Mouse (Mus musculus) kidney, embryonic 16.5 days (tissue): ENCODE results near the gene Sh3kbp1. TPM values are rescaled to one million over a fixed set of nuclear protein-coding genes. Genes with fewer than 3 reads are reported as not detected.
A peak's percentile ranks its signal among the peaks of the same experiment; 100 is the strongest.
"Not testable (repeated sequence)": the region's sequence is repeated elsewhere in the genome, so short reads cannot be mapped to it uniquely, and the experiment has no call there.

Experiments
- ATAC-seq: fragments of 200-750 bp; cut with Nextera tagmentation; 2 replicates; pipeline ENCODE4 v1.8.0; 2017; ENCODE audit warnings: moderate TSS enrichment; ENCODE audit not compliant: low FRiP score, low TSS enrichment
- H3K27ac ChIP-seq: fragments of 300-500 bp; sonication (generic); 2 replicates; pipeline ENCODE4 v1.5.1; 2014; ENCODE audit warnings: low read length
- H3K27me3 ChIP-seq: fragments of 300-500 bp; sonication (generic); 2 replicates; pipeline ENCODE4 v1.6.1; 2014; ENCODE audit warnings: low read length, control low read depth, mixed read lengths; ENCODE audit not compliant: insufficient read depth
- H3K36me3 ChIP-seq: fragments of 300-500 bp; sonication (generic); 2 replicates; pipeline ENCODE4 v1.6.1; 2014; ENCODE audit warnings: low read length, control low read depth, mixed read lengths; ENCODE audit not compliant: insufficient read depth
- H3K4me1 ChIP-seq: fragments of 300-500 bp; sonication (generic); 2 replicates; pipeline ENCODE4 v1.6.1; 2014; ENCODE audit warnings: low read length, control low read depth, mixed read lengths; ENCODE audit not compliant: insufficient read depth
- H3K4me2 ChIP-seq: fragments of 300-500 bp; sonication (generic); replicated peaks from 2 replicates; pipeline ENCODE4 v1.6.1; 2014; ENCODE audit warnings: low read depth, low read length
- H3K4me3 ChIP-seq: fragments of 300-500 bp; sonication (generic); 2 replicates; pipeline ENCODE4 v1.5.1; 2014; ENCODE audit warnings: mild to moderate bottlenecking, low read length
- H3K9ac ChIP-seq: fragments of 300-500 bp; sonication (generic); replicated peaks from 2 replicates; pipeline ENCODE4 v1.6.1; 2014; ENCODE audit warnings: low read length
- H3K9me3 ChIP-seq: fragments of 300-500 bp; sonication (generic); 2 replicates; pipeline ENCODE4 v1.6.1; 2016; ENCODE audit warnings: low read length, control low read depth
- WGBS: fragments of 180-500 bp; shearing (Covaris S2); extraction: QIAGEN DNeasy Blood & Tissue Kit; methylation state at CpG from one replicate; pipeline ENCODE4 v1.1.7; 2014; 5-methylcytosine and 5-hydroxymethylcytosine counted together
- polyA plus RNA-seq: library from polyadenylated mRNA; unstranded; fragments of >200 nt; fragmentation: Nextera tagmentation; extraction: Ambion mirVana; gene quantifications from 2 replicates; pipeline ENCODE4 v1.2.1, GENCODE M21; 2015

Sh3kbp1 gene
- polyA plus RNA-seq: 39.0 and 41.4 TPM in 2 replicates

DNA sequence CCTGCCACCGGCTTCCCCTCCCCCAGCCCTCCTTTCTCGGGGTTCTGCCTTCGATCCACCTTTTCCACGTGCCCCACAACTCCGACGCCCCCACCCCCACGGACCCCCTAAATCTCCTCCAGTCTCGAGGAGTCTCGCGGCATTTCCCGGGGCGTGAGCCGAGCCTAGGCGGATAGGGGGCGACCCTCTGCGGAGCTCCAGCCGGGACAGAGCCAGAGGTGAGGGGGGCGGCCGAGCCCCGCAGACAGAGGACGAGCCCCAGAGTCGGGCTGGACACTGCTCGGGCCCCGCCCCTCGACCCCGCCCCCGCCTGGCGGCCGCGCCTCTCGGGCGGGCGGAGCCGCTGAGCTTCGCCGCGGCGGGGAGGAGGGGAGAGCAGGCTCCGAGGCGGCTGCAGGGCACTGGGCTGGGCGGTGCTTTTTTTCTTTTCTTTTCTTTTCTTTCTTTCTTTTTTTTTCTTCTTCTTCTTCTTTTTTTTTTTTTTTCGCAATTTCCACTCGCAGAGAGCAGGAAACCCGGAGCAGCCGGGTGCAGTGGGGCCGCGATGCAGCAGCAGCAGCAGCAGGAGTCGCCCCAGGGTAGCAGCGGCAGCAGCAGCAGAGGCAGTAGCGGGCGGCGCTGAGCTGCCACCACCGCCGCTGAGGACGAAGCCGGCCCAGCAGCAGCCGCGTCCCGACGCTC lies at the start of gene Sh3kbp1:
Gene Sh3kbp1 (plus strand): TSS at position 366 of the 681 bp plus-strand sequence.
- peaks cover 11% of the 10 kb centered on the region; the same call in 1 of the 2 replicates for H3K27me3 ChIP-seq
- H3K4me1 ChIP-seq: peaks cover 8% of the 10 kb centered on the region; the same call in 1 of the 2 replicates
- peak within 1 kb of the TSS; percentile 68 for H3K27ac ChIP-seq
- no peaks in the 10 kb centered on the region for H3K9me3 ChIP-seq
- 24% methylated on average over 44 of the region's 60 CpGs for WGBS
- ATAC-seq: peak; percentile 92
- H3K9ac ChIP-seq: peak within 1 kb of the TSS; percentile 73
- peak within 1 kb of the TSS; percentile 70 for H3K4me2 ChIP-seq
- no peaks in the 10 kb centered on the region for H3K36me3 ChIP-seq
- H3K4me3 ChIP-seq: peak within 1 kb of the TSS; percentile 60

- not testable (repeated sequence) for H3K9me3 ChIP-seq, H3K9ac ChIP-seq, H3K4me1 ChIP-seq, H3K4me2 ChIP-seq, H3K4me3 ChIP-seq, H3K27ac ChIP-seq, H3K36me3 ChIP-seq, ATAC-seq, H3K27me3 ChIP-seq
- 83% methylated on average over 7 of the region's 7 CpGs for WGBS
Observed at GRCm38 (mm10) chrX:159584738-159585137, 42.3 kb upstream of the Sh3kbp1 start.

DNA sequence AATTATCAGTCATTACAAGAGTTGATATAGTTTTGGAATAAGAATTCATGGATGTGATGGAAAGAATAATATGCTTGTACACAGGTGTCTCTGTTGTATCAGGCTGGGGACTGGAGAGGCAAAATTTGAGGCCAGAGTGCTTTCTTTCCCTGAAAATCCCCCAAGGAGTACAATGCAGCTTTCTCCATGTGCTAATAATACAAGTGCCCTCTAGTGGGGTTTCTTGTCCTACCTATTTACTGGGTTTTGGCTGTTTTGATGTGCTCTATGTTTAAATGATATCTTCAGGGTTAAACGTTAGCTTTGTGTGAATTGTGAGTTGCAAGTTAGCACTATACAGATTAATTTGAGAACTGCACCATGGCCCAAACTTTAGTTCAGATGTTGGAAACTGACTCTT lies 35.4 kb upstream of the Sh3kbp1 start:
- no peaks in the 10 kb centered on the region for H3K9me3 ChIP-seq
- WGBS: 76% methylated on average over 1 of the region's 1 CpGs
- H3K4me3 ChIP-seq: no peak overlapping the region
- no peak for ATAC-seq
- H3K4me2 ChIP-seq: no peak overlapping the region
- H3K36me3 ChIP-seq: no peaks in the 10 kb centered on the region
- H3K27ac ChIP-seq: no peak overlapping the region
- no peaks in the 10 kb centered on the region for H3K27me3 ChIP-seq
- H3K9ac ChIP-seq: no peak overlapping the region
- H3K4me1 ChIP-seq: no peaks in the 10 kb centered on the region

- no peak overlapping the region for H3K9ac ChIP-seq
- no peak for ATAC-seq
- no peak overlapping the region for H3K27ac ChIP-seq
- H3K4me1 ChIP-seq: no peaks in the 10 kb centered on the region
- no peaks in the 10 kb centered on the region for H3K36me3 ChIP-seq
- H3K4me2 ChIP-seq: no peak overlapping the region
- 77% methylated on average over 1 of the region's 1 CpGs for WGBS
- H3K27me3 ChIP-seq: no peaks in the 10 kb centered on the region; the same call in 1 of the 2 replicates
- H3K9me3 ChIP-seq: no peaks in the 10 kb centered on the region
- H3K4me3 ChIP-seq: no peak overlapping the region
Observed at GRCm38 (mm10) chrX:159597502-159597901, 29.6 kb upstream of the Sh3kbp1 start.

DNA sequence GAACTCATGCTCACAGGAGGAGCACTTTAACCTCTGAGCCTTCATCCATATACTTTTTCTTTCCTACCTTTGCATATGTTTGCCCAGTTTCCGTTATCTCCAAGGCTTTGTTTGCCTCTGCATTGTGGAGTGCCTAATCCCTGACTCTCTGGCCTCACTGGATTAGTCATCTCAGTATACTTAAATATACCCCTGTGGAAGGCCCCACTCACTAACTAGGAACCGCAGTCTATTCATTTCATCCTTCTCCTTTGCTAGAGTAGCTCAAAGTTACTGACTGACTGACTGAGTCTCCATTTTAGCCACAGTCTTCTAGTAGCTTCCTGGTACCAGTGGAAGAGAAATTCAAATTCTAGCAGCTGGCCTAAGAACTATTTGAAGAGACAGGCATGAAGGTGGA lies 22.2 kb upstream of the Sh3kbp1 start:
- no peaks in the 10 kb centered on the region for H3K4me1 ChIP-seq
- no peak overlapping the region for H3K9ac ChIP-seq
- H3K27ac ChIP-seq: no peak overlapping the region
- H3K36me3 ChIP-seq: no peaks in the 10 kb centered on the region
- WGBS: 84% methylated on average over 2 of the region's 2 CpGs
- no peaks in the 10 kb centered on the region for H3K9me3 ChIP-seq
- no peak overlapping the region for H3K4me3 ChIP-seq
- peaks cover 4% of the 10 kb centered on the region; the same call in 1 of the 2 replicates for H3K27me3 ChIP-seq
- no peak overlapping the region for H3K4me2 ChIP-seq
- no peak for ATAC-seq

DNA sequence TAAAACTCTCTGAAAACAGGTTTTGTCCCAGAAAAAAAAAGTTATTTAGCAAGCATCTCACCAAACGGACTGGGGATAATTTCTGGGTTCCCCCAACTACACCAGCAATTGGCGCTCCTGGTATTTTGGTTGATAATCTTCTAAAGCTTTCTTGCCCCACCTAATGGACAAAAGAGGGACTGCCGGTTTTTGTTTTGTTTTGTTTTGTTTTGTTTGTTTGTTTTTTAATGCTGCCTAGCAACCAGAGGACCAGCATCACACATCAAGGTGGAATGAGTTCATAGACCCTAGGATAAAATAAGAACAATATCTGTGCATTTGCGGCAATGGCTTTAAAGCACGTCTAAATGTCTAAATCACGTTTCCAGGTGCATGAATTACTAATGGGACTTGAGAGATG lies 20.1 kb upstream of the Sh3kbp1 start:
- Histone ChIP-seq H3K4me2 (no peak overlapping the region), H3K4me3 (no peak overlapping the region), H3K36me3 (no peaks in the 10 kb centered on the region), H3K9ac (no peak overlapping the region), H3K27me3 (peaks cover 4% of the 10 kb centered on the region; the same call in 1 of the 2 replicates), H3K9me3 (no peaks in the 10 kb centered on the region), H3K27ac (no peak overlapping the region), H3K4me1 (no peaks in the 10 kb centered on the region)
- ATAC-seq: no peak
- WGBS: 42% methylated on average over 6 of the region's 6 CpGs

DNA sequence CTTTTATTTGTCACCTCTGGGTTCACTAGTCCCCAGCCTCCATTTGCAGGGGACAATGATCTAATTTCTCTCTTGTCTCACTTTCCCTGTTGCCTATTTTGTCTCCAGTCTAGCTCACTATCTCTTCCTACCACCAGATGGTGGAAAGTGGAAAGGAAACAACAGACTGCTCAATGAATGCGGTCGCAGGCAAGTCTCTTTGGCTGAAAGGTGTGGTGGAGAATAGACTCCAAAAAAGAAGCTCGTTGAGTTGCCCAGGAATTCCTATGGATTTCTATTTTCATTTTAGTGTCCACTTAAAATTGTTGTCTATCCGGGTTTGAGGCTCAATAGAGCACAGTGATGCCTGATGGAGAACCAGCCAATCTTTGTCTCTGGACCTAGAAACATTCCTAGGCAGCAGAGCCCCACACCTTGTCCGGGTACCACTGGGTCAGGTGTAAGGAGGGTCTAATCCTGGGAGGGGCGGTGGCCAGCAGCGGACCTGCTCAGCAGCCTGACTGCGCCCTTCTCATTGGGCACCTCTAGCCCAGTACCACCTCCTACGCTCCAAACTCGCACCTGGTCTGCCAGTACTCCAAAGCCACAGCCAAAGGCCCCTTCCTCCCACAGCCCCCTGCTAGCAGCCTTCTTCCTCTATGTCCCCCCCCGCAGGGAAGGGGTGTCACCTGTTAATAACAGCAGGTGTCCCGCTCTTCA lies 715 bp upstream of the Sh3kbp1 start:
- 23% methylated on average over 12 of the region's 12 CpGs for WGBS

GRCm38 (mm10) chrX:159627588-159628566 lies 805 bp downstream of the Sh3kbp1 start:
- no peaks in the 10 kb centered on the region for H3K36me3 ChIP-seq
- H3K9ac ChIP-seq: peak overlapping the region; percentile 73
- peak overlapping the region; percentile 60 for H3K4me3 ChIP-seq
- 17% methylated on average over 50 of the region's 56 CpGs for WGBS
- H3K9me3 ChIP-seq: no peaks in the 10 kb centered on the region
- peaks cover 8% of the 10 kb centered on the region; the same call in 1 of the 2 replicates for H3K4me1 ChIP-seq
- peak overlapping the region; percentile 68 for H3K27ac ChIP-seq
- peak overlapping the region; percentile 70 for H3K4me2 ChIP-seq
- H3K27me3 ChIP-seq: peaks cover 11% of the 10 kb centered on the region; the same call in 1 of the 2 replicates
- ATAC-seq: peak; percentile 80

More for the DNA sequence above, 715 bp upstream of the Sh3kbp1 start:
- Histone ChIP-seq H3K9ac (no peak overlapping the region), H3K4me1 (peaks cover 8% of the 10 kb centered on the region; the same call in 1 of the 2 replicates), H3K27ac (no peak overlapping the region), H3K4me2 (peak overlapping the region; percentile 70), H3K36me3 (no peaks in the 10 kb centered on the region), H3K27me3 (peaks cover 11% of the 10 kb centered on the region; the same call in 1 of the 2 replicates), H3K9me3 (no peaks in the 10 kb centered on the region), H3K4me3 (peak overlapping the region; percentile 60)
- peak; percentile 67 for ATAC-seq

- ATAC-seq: no peak
- H3K36me3 ChIP-seq: no peaks in the 10 kb centered on the region
- H3K9me3 ChIP-seq: no peaks in the 10 kb centered on the region
- H3K9ac ChIP-seq: peak overlapping the region; percentile 73; the same call in 1 of the 2 replicates
- no peak overlapping the region for H3K27ac ChIP-seq
- H3K4me1 ChIP-seq: peaks cover 8% of the 10 kb centered on the region; the same call in 1 of the 2 replicates
- H3K4me2 ChIP-seq: peak overlapping the region; percentile 70
- peak overlapping the region; percentile 60 for H3K4me3 ChIP-seq
- H3K27me3 ChIP-seq: peaks cover 11% of the 10 kb centered on the region; the same call in 1 of the 2 replicates
- WGBS: 45% methylated on average over 4 of the region's 4 CpGs
Observed at GRCm38 (mm10) chrX:159628629-159629028, 1.6 kb downstream of the Sh3kbp1 start.
